14 mouse cellular contexts compared by ENCODE assay signal in genomic region chr10:80369995-80370747, GRCm38 (mm10). TPM values are rescaled to one million over a fixed set of nuclear protein-coding genes. Genes with fewer than 3 reads are reported as not detected.
A peak's percentile ranks its signal among the peaks of the same experiment; 100 is the strongest.
DNase-seq lines count a peak whose midpoint lies in the region; ATAC-seq and TF ChIP-seq lines count a peak whose summit lies in the region.
"Had no signal": no experiment of that assay in that cellular context is flagged by ENCODE, and none has a peak within 500 bp of the region (broad histone marks: within the 10 kb centered on the region; RNA-seq: fewer than 3 reads in every experiment).

No protein-coding gene starts in this region.

- DNase-seq in right cerebral cortex, adult 2 months (ENCODE audit: low spot score in 2 of 2), result peak; percentile 78
- DNase-seq in right cerebral cortex, postnatal 4 days, result no peak
- DNase-seq in R1 (ENCODE audit: low read depth, low spot score) (peak; percentile 68), adipocyte (ENCODE audit: low spot score) (no peak)
- peak; percentile 63 for DNase-seq in thymus, postnatal 14 days
- DNase-seq in adrenal gland, postnatal 25 days, result no peak
- DNase-seq: cerebellum, postnatal 10 days; right cerebral cortex, postnatal 25 days had no signal

- H3K4me1 ChIP-seq in intestine, postnatal 0 days (replicated peaks; ENCODE audit: control insufficient read depth, insufficient read depth, low read length), result no peaks in the 10 kb centered on the region
- peaks cover 7% of the 10 kb centered on the region; the same call in 1 of the 2 replicates for H3K4me1 ChIP-seq in intestine, embryonic 15.5 days (replicated peaks)

- H3K27ac ChIP-seq in intestine, postnatal 0 days (ENCODE audit: low read depth, low read length), result no peak overlapping the region
- H3K27ac ChIP-seq in intestine, embryonic 15.5 days, result no peak overlapping the region
- H3K27ac ChIP-seq: heart, embryonic 15.5 days; limb, embryonic 12.5 days had no signal

- H3K36me3 ChIP-seq in intestine, postnatal 0 days (ENCODE audit: control insufficient read depth, insufficient read depth), result no peaks in the 10 kb centered on the region
- H3K36me3 ChIP-seq in intestine, embryonic 15.5 days, result no peaks in the 10 kb centered on the region
- H3K36me3 ChIP-seq: heart, embryonic 15.5 days; limb, embryonic 12.5 days had no signal

- H3K9ac ChIP-seq in intestine, postnatal 0 days (ENCODE audit: low read depth, low read length), result no peak overlapping the region
- H3K9ac ChIP-seq in intestine, embryonic 15.5 days, result no peak overlapping the region
- H3K9ac ChIP-seq: heart, embryonic 15.5 days; limb, embryonic 12.5 days had no signal

- WGBS in intestine, postnatal 0 days, result 75% methylated on average over 21 of the region's 21 CpGs
- WGBS in intestine, embryonic 15.5 days, result 80% methylated on average over 21 of the region's 21 CpGs

- no peak overlapping the region for H3K4me2 ChIP-seq in intestine, postnatal 0 days (replicated peaks; ENCODE audit: low read depth)
- H3K4me2 ChIP-seq in intestine, embryonic 15.5 days (replicated peaks), result no peak overlapping the region
- H3K4me2 ChIP-seq: heart, embryonic 15.5 days; limb, embryonic 12.5 days had no signal

- no peaks in the 10 kb centered on the region for H3K9me3 ChIP-seq in intestine, postnatal 0 days (ENCODE audit: control insufficient read depth)
- H3K9me3 ChIP-seq in intestine, embryonic 15.5 days, result no peaks in the 10 kb centered on the region
- H3K9me3 ChIP-seq: heart, embryonic 15.5 days; limb, embryonic 12.5 days had no signal

- no peak for ATAC-seq in intestine, postnatal 0 days
- ATAC-seq in intestine, embryonic 15.5 days, result no peak
- ATAC-seq: inflammation-experienced regulatory T-cells, adult 6 months had no signal

- H3K27me3 ChIP-seq in intestine, postnatal 0 days (replicated peaks; ENCODE audit: control insufficient read depth, insufficient read depth, low read length), result no peaks in the 10 kb centered on the region; the same call in 1 of the 2 replicates
- peaks cover 4% of the 10 kb centered on the region; the same call in 1 of the 2 replicates for H3K27me3 ChIP-seq in intestine, embryonic 15.5 days (replicated peaks)
- H3K27me3 ChIP-seq: limb, embryonic 12.5 days had no signal

- TF ChIP-seq CTCF in intestine, postnatal 0 days (IDR thresholded peaks at IDR 0.05; ENCODE audit: low read depth), result peak; percentile 42

- no peak overlapping the region for H3K4me3 ChIP-seq in intestine, postnatal 0 days (ENCODE audit: low read depth, low read length)
- H3K4me3 ChIP-seq in intestine, embryonic 15.5 days (replicated peaks), result no peak overlapping the region
- H3K4me3 ChIP-seq: heart, embryonic 15.5 days; limb, embryonic 12.5 days had no signal

RNA-seq across cellular contexts. Expression of gene Plk5, which starts 13.9 kb away (rescaled TPM):
- polyA plus RNA-seq in intestine, postnatal 0 days (2015; fragmentation: Nextera tagmentation; extraction: Ambion mirVana), result 0.09 and 0.20 TPM in 2 replicates
- polyA plus RNA-seq in intestine, embryonic 15.5 days (2015; fragmentation: Nextera tagmentation; extraction: Ambion mirVana), result 0.32 and 0.63 TPM in 2 replicates
- total RNA-seq in adrenal gland, postnatal 25 days (2021), result 0.15 TPM in 1 of 2 replicates, not detected in the other
- total RNA-seq: megakaryocyte-erythroid progenitor cell, adult 5-6 weeks had no signal
- polyA plus RNA-seq: inflammation-experienced regulatory T-cells, adult 6 months had no signal

RNA-seq across cellular contexts. Expression of gene Mex3d, which starts 17.3 kb away (rescaled TPM):
- polyA plus RNA-seq in intestine, postnatal 0 days (2015; fragmentation: Nextera tagmentation; extraction: Ambion mirVana), result 3.2 and 4.2 TPM in 2 replicates
- 5.5 and 6.9 TPM in 2 replicates for polyA plus RNA-seq in intestine, embryonic 15.5 days (2015; fragmentation: Nextera tagmentation; extraction: Ambion mirVana)
- 18.3 and 21.7 TPM in 2 replicates for total RNA-seq in adrenal gland, postnatal 25 days (2021)

RNA-seq across cellular contexts. Expression of gene Adamtsl5, which starts 22.0 kb away (rescaled TPM):
- polyA plus RNA-seq in intestine, postnatal 0 days (2015; fragmentation: Nextera tagmentation; extraction: Ambion mirVana), result 46.7 and 50.4 TPM in 2 replicates
- polyA plus RNA-seq in intestine, embryonic 15.5 days (2015; fragmentation: Nextera tagmentation; extraction: Ambion mirVana), result 19.3 and 20.4 TPM in 2 replicates
- 8.9 and 10.4 TPM in 2 replicates for total RNA-seq in adrenal gland, postnatal 25 days (2021)
- polyA plus RNA-seq: inflammation-experienced regulatory T-cells, adult 6 months had no signal

RNA-seq across cellular contexts. Expression of gene Mbd3, which starts 29.2 kb away (rescaled TPM):
- 48.0 and 51.0 TPM in 2 replicates for polyA plus RNA-seq in intestine, postnatal 0 days (2015; fragmentation: Nextera tagmentation; extraction: Ambion mirVana)
- 180 and 201 TPM in 2 replicates for polyA plus RNA-seq in intestine, embryonic 15.5 days (2015; fragmentation: Nextera tagmentation; extraction: Ambion mirVana)
- total RNA-seq in adrenal gland, postnatal 25 days (2021), result 127 and 139 TPM in 2 replicates

RNA-seq across cellular contexts. Expression of gene Uqcr11, which starts 36.5 kb away (rescaled TPM):
- polyA plus RNA-seq in intestine, postnatal 0 days (2015; fragmentation: Nextera tagmentation; extraction: Ambion mirVana), result 1,032 and 1,082 TPM in 2 replicates
- polyA plus RNA-seq in intestine, embryonic 15.5 days (2015; fragmentation: Nextera tagmentation; extraction: Ambion mirVana), result 890 and 1,161 TPM in 2 replicates
- total RNA-seq in adrenal gland, postnatal 25 days (2021), result 728 and 779 TPM in 2 replicates

Comparison
In these comparisons a context has a peak if more than half of its experiments do, and no peak if none do; other contexts are left out.
1. DNase-seq: peak in right cerebral cortex, adult 2 months (2 of 2), R1 (single experiment) and thymus, postnatal 14 days (single experiment); none in right cerebral cortex, postnatal 4 days (single experiment), adipocyte (single experiment) and adrenal gland, postnatal 25 days (single experiment).